Mouse (Mus musculus) midbrain, embryonic 16.5 days (tissue): ENCODE measurements around the gene Cbr3. TPM values are rescaled to one million over a fixed set of nuclear protein-coding genes. Genes with fewer than 3 reads are reported as not detected.

ENCODE experiments used
- ATAC-seq: fragments of 200-750 bp; cut with Nextera tagmentation; 2 replicates; pipeline ENCODE4 v1.8.0; 2017; ENCODE audit warnings: moderate TSS enrichment
- H3K27ac ChIP-seq: fragments of 300-500 bp; sonication (generic); 2 replicates; pipeline ENCODE4 v1.5.1; 2014; ENCODE audit warnings: mild to moderate bottlenecking, low read length, mixed read lengths
- H3K27me3 ChIP-seq: fragments of 300-500 bp; sonication (generic); 2 replicates; pipeline ENCODE4 v1.6.1; 2014; ENCODE audit warnings: low read depth, low read length, mixed read lengths; ENCODE audit not compliant: control insufficient read depth, insufficient read depth
- H3K36me3 ChIP-seq: fragments of 300-500 bp; sonication (generic); 2 replicates; pipeline ENCODE4 v1.6.1; 2014; ENCODE audit warnings: mild to moderate bottlenecking, low read length, moderate library complexity, mixed read lengths; ENCODE audit not compliant: control insufficient read depth, insufficient read depth
- H3K4me1 ChIP-seq: fragments of 300-500 bp; sonication (generic); 2 replicates; pipeline ENCODE4 v1.6.1; 2014; ENCODE audit warnings: mild to moderate bottlenecking, low read length, mixed read lengths; ENCODE audit not compliant: control insufficient read depth, insufficient read depth
- H3K4me2 ChIP-seq: fragments of 300-500 bp; sonication (generic); 2 replicates; pipeline ENCODE4 v1.6.1; 2014; ENCODE audit warnings: mild to moderate bottlenecking, low read length, mixed read lengths
- H3K4me3 ChIP-seq: fragments of 300-500 bp; sonication (generic); 2 replicates; pipeline ENCODE4 v1.5.1; 2014; ENCODE audit warnings: low read depth, mild to moderate bottlenecking, low read length, moderate library complexity, mixed read lengths
- H3K9ac ChIP-seq: fragments of 300-500 bp; sonication (generic); 2 replicates; pipeline ENCODE4 v1.6.1; 2014; ENCODE audit warnings: low read depth, low read length, mixed read lengths
- H3K9me3 ChIP-seq: fragments of 300-500 bp; sonication (generic); replicated peaks from 2 replicates; pipeline ENCODE4 v1.6.1; 2014; ENCODE audit warnings: mild to moderate bottlenecking, low read length, mixed read lengths; ENCODE audit not compliant: control insufficient read depth, poor library complexity, severe bottlenecking
- WGBS: fragments of 180-500 bp; shearing (Covaris S2); extraction: QIAGEN DNeasy Blood & Tissue Kit; methylation state at CpG from one replicate; pipeline ENCODE4 v1.1.7; 2014; 5-methylcytosine and 5-hydroxymethylcytosine counted together
- polyA plus RNA-seq: library from polyadenylated mRNA; unstranded; fragments of >200 nt; fragmentation: Nextera tagmentation; extraction: Ambion mirVana; gene quantifications from 2 replicates; pipeline ENCODE4 v1.2.1, GENCODE M21; 2015

Gene Cbr3
- polyA plus RNA-seq, 1 experiment from 2014 or later, result 3.0 TPM

DNA sequence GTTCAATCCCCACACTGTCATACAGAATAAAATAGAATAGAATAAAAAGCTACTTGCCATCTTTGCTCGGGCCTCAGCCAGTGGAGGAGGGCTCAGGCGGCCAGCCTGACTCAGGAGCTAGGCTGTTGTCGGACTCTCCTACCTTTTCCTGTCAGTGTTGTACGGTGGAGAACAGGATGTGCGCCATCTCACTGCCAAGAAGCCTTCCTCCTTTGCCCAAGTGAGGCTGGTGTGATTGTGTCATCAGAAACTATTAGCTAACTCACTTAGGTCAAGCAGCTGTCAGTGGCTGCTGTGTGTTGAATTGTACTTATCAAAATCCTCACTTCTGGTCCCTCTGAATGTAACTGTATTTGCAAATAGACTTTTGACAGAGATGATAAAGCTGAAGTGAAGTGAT, 38.8 kb downstream of the Cbr3 start:
- H3K36me3 ChIP-seq, result peaks cover 5% of the 10 kb centered on the region; the same call in 1 of the 2 replicates
- WGBS, result 92% methylated on average over 5 of the region's 5 CpGs
- no peak overlapping the region for H3K4me3 ChIP-seq
- no peaks in the 10 kb centered on the region for H3K4me1 ChIP-seq
- no peaks in the 10 kb centered on the region for H3K9me3 ChIP-seq
- no peak for ATAC-seq
- H3K9ac ChIP-seq, result no peak overlapping the region
- no peak overlapping the region for H3K4me2 ChIP-seq
- no peak overlapping the region for H3K27ac ChIP-seq
- H3K27me3 ChIP-seq, result no peaks in the 10 kb centered on the region

DNA sequence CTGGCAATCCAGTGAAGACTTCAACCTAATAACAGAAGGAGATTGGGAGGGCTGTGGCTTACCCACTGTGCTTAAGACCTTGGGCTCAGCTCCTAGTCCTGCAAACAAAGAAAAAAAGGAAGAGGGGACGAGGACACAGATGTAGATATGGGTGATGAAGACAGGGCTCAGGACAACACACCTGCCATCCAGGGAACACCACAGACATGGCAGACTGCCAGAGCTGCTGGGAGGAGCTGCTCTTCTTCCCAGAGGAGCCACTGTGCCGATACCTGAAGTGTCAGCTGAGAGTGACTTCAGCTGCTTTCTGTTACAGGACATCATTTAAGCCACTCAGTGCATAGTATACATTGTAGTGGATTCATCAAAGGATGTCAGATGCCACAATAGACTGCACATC, 39.5 kb downstream of the Cbr3 start:
- 43% methylated on average over 2 of the region's 2 CpGs for WGBS
- H3K9ac ChIP-seq, result no peak overlapping the region
- no peaks in the 10 kb centered on the region for H3K9me3 ChIP-seq
- no peaks in the 10 kb centered on the region for H3K27me3 ChIP-seq
- H3K4me2 ChIP-seq, result no peak overlapping the region
- no peaks in the 10 kb centered on the region for H3K4me1 ChIP-seq
- H3K27ac ChIP-seq, result no peak overlapping the region
- ATAC-seq, result no peak
- peaks cover 3% of the 10 kb centered on the region; the same call in 1 of the 2 replicates for H3K36me3 ChIP-seq
- no peak overlapping the region for H3K4me3 ChIP-seq

DNA sequence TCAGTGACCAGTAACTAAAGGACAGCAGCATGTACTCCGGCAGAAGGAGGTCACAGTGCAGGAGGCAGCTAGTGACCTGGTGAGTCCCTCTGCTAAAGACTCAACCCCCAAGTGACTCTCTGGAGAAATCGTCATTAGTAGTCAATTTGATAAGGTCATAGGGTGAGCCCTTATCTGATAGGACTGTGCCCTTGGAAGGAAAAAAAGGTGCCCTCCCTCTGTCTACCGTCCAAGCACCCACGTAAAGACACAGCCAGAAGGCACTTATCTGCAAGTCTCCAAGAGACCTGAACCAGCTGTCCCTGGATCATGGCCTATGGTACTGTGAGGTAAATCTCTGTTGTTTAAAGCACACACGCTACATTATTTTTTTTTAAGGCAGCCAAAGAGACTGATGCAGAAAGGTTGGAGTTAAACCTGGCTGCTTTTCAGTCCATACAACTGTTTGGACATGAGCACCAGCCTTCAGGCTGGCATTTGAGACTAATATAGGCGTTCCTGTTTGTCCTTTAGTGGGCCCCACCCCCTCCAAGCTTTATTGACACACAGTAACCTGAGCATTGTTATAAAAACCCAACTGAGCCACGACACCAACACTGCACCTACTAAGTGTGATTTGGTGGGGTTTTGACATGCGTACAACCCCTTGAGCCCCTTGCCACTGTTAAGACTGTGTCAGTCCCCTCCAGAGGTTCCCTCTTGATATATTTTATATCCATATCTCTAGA, 42.6 kb downstream of the Cbr3 start:
- WGBS, result 82% methylated on average over 8 of the region's 8 CpGs

DNA sequence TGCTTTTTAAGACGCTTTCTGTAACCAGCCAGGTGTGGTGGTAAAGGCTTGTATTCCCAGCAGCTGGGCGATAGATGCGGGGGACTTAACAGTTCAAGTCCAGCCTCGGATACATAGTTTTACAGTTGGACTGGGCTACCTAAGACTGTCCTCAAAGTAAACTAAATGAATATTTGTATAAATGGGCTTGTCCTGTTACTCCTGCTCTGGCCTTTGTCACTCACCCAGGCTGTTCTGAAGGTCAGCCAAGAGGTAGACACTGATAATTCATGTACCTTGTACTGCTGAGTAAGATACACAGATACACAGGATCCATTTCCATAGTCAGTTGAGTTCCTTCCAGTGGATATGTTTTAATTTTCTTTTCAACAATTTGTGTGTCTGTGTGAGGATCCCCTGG, 43.2 kb downstream of the Cbr3 start:
- no peak overlapping the region for H3K9ac ChIP-seq
- H3K4me1 ChIP-seq, result no peaks in the 10 kb centered on the region
- ATAC-seq, result no peak
- WGBS, result 89% methylated on average over 4 of the region's 4 CpGs
- no peak overlapping the region for H3K4me3 ChIP-seq
- H3K27me3 ChIP-seq, result no peaks in the 10 kb centered on the region
- H3K36me3 ChIP-seq, result peaks cover 3% of the 10 kb centered on the region; the same call in 1 of the 2 replicates
- H3K27ac ChIP-seq, result no peak overlapping the region
- no peaks in the 10 kb centered on the region for H3K9me3 ChIP-seq
- no peak overlapping the region for H3K4me2 ChIP-seq

More for the DNA sequence above, 42.6 kb downstream of the Cbr3 start:
- Histone ChIP-seq H3K4me3 (no peak overlapping the region), H3K9me3 (no peaks in the 10 kb centered on the region), H3K36me3 (peaks cover 3% of the 10 kb centered on the region; the same call in 1 of the 2 replicates), H3K9ac (no peak overlapping the region), H3K27me3 (no peaks in the 10 kb centered on the region), H3K4me2 (no peak overlapping the region), H3K4me1 (no peaks in the 10 kb centered on the region), H3K27ac (no peak overlapping the region)
- ATAC-seq, result no peak

DNA sequence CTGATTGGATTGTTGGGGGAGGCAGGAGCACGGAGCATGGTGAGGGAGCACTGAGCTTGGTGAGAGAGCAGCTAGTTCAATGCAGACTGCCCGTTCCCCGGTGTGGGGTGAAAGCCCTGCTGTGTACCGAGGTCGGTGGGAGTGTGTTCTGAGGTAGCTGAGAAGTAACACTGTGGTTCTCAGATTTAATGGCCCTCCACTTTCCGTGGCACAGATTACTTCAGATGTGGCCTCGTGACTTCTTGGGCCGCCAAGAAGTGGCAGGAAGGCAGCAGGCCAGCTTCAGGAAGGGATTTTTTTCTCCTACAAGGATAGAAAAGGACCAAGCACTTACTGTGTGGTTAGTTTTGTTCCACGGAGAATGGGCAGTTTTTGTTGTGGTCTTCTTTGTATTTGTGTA, 45.7 kb downstream of the Cbr3 start:
- ATAC-seq, result no peak
- Histone ChIP-seq H3K4me3 (no peak overlapping the region), H3K27me3 (no peaks in the 10 kb centered on the region), H3K9ac (no peak overlapping the region), H3K4me1 (no peaks in the 10 kb centered on the region), H3K27ac (no peak overlapping the region), H3K36me3 (peaks cover 8% of the 10 kb centered on the region), H3K9me3 (no peaks in the 10 kb centered on the region), H3K4me2 (no peak overlapping the region)
- 68% methylated on average over 9 of the region's 9 CpGs for WGBS

DNA sequence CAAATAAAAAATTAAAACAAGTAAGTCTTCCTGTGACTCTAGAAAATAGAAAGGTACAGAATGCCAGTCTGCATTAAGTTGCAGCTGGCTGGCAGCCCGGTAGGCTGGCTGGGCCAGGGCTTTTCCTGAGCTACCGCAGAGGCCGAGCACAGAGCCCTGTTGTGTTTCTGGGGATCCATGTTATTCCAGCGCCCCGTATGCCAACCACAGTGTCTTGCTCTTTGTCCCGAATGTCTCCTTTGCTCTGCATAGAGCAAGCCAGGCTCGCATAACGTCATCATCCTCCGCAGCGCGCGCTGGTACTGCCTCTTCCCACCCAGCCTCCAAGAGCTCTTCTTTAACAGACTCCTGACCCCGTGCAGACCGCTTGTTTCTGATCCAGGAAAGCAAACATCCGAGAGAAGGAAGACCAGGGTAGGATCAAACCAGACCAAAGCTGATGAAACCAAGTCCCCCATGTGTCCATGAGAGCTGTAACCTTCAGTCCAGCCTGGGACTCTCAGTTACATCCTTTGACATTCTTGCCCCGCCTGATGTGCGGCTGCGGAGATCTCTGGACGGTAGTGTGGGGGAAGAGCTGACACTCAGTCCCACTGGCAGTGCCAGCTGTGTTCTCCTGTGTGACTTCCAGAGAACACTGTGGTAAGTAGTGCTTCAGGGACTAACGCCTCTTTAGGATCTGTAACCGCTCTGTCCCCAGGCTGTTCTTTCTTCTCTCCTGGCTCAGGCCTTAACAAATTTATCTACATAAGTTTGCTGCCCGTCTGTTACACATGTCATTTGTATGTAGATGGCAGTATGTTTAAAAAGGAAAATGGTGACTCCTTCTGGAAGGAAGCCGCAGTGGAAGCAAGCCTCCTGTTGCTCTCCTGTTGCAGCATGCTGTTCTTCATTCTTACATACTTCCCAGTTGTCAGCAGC, 47.0 kb downstream of the Cbr3 start:
- no peak overlapping the region for H3K4me3 ChIP-seq
- no peak overlapping the region for H3K4me2 ChIP-seq
- WGBS, result 78% methylated on average over 23 of the region's 23 CpGs
- no peaks in the 10 kb centered on the region for H3K9me3 ChIP-seq
- no peak overlapping the region for H3K9ac ChIP-seq
- no peaks in the 10 kb centered on the region for H3K4me1 ChIP-seq
- ATAC-seq, result no peak
- H3K27me3 ChIP-seq, result no peaks in the 10 kb centered on the region
- no peak overlapping the region; the same call in 1 of the 2 replicates for H3K27ac ChIP-seq
- peaks cover 8% of the 10 kb centered on the region for H3K36me3 ChIP-seq

DNA sequence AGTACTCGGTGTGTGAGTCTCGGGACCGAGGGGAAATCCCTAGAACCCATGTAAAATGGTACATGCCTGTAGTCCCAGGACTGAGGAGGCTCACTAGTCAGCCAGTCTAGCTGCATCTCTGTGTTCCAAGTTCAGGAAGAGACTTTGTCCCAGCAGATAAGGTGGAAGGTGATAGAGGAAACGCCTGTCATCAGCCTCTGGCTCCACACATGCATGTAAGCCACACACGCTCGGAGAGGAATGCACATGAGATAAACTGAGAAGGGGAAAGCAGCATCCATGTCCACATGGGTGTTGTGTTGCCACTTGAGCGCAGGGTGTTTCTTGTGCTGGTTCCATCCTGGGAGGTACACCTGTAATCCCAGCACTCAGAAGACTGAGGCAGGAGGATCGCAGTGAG, 48.3 kb downstream of the Cbr3 start:
- H3K4me2 ChIP-seq, result no peak overlapping the region
- H3K9ac ChIP-seq, result no peak overlapping the region
- no peak overlapping the region for H3K4me3 ChIP-seq
- H3K27me3 ChIP-seq, result no peaks in the 10 kb centered on the region
- H3K36me3 ChIP-seq, result peaks cover 10% of the 10 kb centered on the region; the same call in 1 of the 2 replicates
- no peak overlapping the region for H3K27ac ChIP-seq
- no peak for ATAC-seq
- H3K9me3 ChIP-seq, result no peaks in the 10 kb centered on the region
- no peaks in the 10 kb centered on the region for H3K4me1 ChIP-seq
- whole genome bisulfite sequencing, result 93% methylated on average over 8 of the region's 8 CpGs

DNA sequence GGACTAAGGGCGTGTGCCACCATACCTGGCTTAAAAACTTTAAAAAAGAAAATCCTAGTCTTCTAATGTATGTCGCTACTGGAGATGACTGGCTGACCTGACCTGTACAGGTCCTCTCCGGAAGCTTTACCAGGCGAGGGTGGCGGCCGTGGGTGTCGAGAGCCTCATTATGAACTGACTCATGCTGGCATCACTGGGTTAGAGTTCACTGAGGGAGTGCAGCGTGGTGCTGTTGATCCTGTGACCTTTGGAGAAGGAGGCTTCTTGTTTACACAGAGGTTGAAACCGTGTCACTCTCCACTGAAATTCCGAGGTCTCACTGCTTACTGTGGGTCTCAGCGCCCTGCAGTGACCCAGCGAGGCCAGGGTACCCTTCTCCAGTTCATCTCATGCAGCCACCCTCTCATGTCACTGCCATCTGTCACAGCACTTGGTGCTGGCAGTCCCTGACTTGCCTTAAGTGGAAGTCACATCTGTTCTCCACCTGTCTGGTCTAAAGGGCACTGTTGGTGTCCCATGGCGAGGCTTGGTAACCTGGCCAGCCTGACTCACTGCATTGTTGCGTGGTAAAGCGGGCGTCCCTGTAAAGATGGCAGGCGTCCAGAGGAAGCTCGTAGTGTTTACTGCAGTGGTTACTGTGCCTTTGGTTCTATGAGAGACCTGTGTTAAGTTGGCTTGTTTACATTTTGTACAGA, 50.0 kb downstream of the Cbr3 start:
- Histone ChIP-seq H3K27ac (no peak overlapping the region), H3K9me3 (no peaks in the 10 kb centered on the region), H3K4me3 (no peak overlapping the region), H3K36me3 (peaks cover 12% of the 10 kb centered on the region), H3K9ac (no peak overlapping the region), H3K4me2 (no peak overlapping the region), H3K4me1 (no peaks in the 10 kb centered on the region), H3K27me3 (no peaks in the 10 kb centered on the region)
- ATAC-seq, result no peak
- 84% methylated on average over 18 of the region's 18 CpGs for WGBS
